Mouse (Mus musculus) heart, embryonic 11.5 days (tissue): ENCODE data around the gene Smarcb1. TPM values are rescaled to one million over a fixed set of nuclear protein-coding genes. Genes with fewer than 3 reads are reported as not detected.
"Not testable (repeated sequence)": the region's sequence is repeated elsewhere in the genome, so short reads cannot be mapped to it uniquely, and the experiment has no call there.

Experiments
- ATAC-seq: fragments of 200-750 bp; cut with Nextera tagmentation; replicated peaks from 2 replicates; pipeline ENCODE4 v1.8.0; 2017; ENCODE audit warnings: moderate library complexity; ENCODE audit not compliant: insufficient number of reproducible peaks, low FRiP score, low TSS enrichment
- H3K27ac ChIP-seq: fragments of 300-500 bp; sonication (generic); 2 replicates; pipeline ENCODE4 v1.5.1; 2014; ENCODE audit warnings: mild to moderate bottlenecking, low read depth, low read length
- H3K27me3 ChIP-seq: fragments of 300-500 bp; sonication (generic); 2 replicates; pipeline ENCODE4 v1.6.1; 2014; ENCODE audit warnings: mild to moderate bottlenecking, low read length, mixed read lengths; ENCODE audit not compliant: control insufficient read depth, insufficient read depth
- H3K36me3 ChIP-seq: fragments of 300-500 bp; sonication (generic); 2 replicates; pipeline ENCODE4 v1.6.1; 2014; ENCODE audit warnings: mild to moderate bottlenecking, low read length, moderate library complexity, mixed read lengths; ENCODE audit not compliant: control insufficient read depth, insufficient read depth
- H3K4me1 ChIP-seq: fragments of 300-500 bp; sonication (generic); 2 replicates; pipeline ENCODE4 v1.6.1; 2014; ENCODE audit warnings: low read length; ENCODE audit not compliant: control insufficient read depth, insufficient read depth
- H3K4me2 ChIP-seq: fragments of 300-500 bp; sonication (generic); 2 replicates; pipeline ENCODE4 v1.6.1; 2014; ENCODE audit warnings: mild to moderate bottlenecking, moderate library complexity
- H3K4me3 ChIP-seq: fragments of 300-500 bp; sonication (generic); 2 replicates; pipeline ENCODE4 v1.5.1; 2014; ENCODE audit warnings: low read depth, low read length
- H3K9ac ChIP-seq: fragments of 300-500 bp; sonication (generic); 2 replicates; pipeline ENCODE4 v1.6.1; 2014; ENCODE audit warnings: mild to moderate bottlenecking, low read depth, low read length, moderate library complexity
- H3K9me3 ChIP-seq: fragments of 300-500 bp; sonication (generic); replicated peaks from 2 replicates; pipeline ENCODE4 v1.6.1; 2016; ENCODE audit warnings: low read length; ENCODE audit not compliant: control insufficient read depth
- WGBS: fragments of 180-500 bp; shearing (Covaris S2); extraction: QIAGEN DNeasy Blood & Tissue Kit; methylation state at CpG from one replicate; pipeline ENCODE4 v1.1.7; 2014; ENCODE audit not compliant: insufficient replicate concordance; 5-methylcytosine and 5-hydroxymethylcytosine counted together
- polyA plus RNA-seq: library from polyadenylated mRNA; unstranded; fragments of >200 nt; fragmentation: Nextera tagmentation; extraction: Ambion mirVana; gene quantifications from 2 replicates; pipeline ENCODE4 v1.2.1, GENCODE M21; 2014

Smarcb1 gene
- polyA plus RNA-seq, 1 experiment from 2014 or later: 139 TPM

DNA sequence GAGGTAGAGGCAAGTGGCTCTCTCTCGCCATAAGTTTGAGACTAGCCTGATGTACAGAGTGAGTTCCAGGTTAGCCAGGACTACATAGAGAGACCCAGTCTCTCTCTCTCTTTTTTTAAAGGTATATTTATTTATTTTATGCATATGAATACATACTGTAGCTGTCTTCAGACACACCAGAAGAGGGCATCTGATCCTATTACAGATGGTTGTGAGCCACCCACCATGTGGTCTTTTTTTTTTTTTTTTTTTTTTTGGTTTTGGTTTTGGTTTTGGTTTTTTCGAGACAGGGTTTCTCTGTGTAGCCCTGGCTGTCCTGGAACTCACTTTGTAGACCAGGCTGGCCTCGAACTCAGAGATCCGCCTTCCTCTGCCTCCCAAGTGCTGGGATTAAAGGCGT is 33.9 kb downstream of the Smarcb1 start:
- not testable (repeated sequence) for H3K27ac ChIP-seq, H3K4me1 ChIP-seq, H3K4me2 ChIP-seq, H3K9ac ChIP-seq, H3K27me3 ChIP-seq, ATAC-seq, H3K36me3 ChIP-seq, H3K4me3 ChIP-seq, H3K9me3 ChIP-seq
- 79% methylated on average over 5 of the region's 5 CpGs for WGBS

DNA sequence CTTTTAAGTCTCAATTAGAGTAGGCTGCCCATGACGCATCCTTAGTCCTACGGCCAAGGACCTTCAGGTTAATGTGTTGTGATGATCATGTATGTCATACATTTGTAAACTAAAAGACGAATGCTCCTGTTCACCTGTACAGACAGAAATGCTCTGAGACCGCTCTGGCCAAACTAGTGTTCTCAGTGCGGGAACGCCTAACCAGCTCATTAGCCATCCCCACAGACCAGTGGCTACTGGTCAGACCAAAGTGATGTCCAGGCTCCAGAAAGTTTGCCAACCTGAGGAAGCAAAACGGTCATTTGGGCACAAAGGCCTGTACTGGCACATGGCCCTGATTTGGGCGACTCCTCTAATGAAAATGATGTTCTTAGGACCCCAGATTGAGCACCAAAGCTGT is 36.7 kb downstream of the Smarcb1 start:
- Histone ChIP-seq H3K36me3 (no peaks in the 10 kb centered on the region), H3K4me2 (no peak overlapping the region), H3K9ac (no peak overlapping the region), H3K4me3 (no peak overlapping the region), H3K27ac (no peak overlapping the region), H3K9me3 (no peaks in the 10 kb centered on the region), H3K27me3 (no peaks in the 10 kb centered on the region), H3K4me1 (peaks cover 8% of the 10 kb centered on the region; the same call in 1 of the 2 replicates)
- WGBS: 86% methylated on average over 8 of the region's 8 CpGs
- ATAC-seq: no peak

DNA sequence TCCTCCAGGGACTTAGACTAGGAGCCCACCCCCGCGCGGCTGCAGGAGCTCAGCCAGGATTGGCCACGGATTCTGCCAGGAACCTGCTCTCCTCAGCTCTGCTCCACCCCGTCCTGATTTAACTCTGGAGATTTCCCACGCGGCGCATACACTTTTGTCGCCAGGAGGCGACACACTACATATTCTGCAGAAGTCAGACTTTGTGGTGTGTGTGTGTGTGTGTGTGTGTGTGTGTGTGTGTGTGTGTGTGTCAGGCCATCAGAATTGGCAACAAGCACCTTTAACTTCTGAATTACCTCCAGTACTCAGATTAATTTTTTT is 38.2 kb downstream of the Smarcb1 start:
- peak overlapping the region; percentile 15; the same call in 1 of the 2 replicates for H3K4me3 ChIP-seq
- H3K27me3 ChIP-seq: no peaks in the 10 kb centered on the region
- H3K27ac ChIP-seq: no peak overlapping the region
- peak overlapping the region; percentile 58; the same call in 1 of the 2 replicates for H3K9ac ChIP-seq
- no peak; the same call in 1 of the 2 replicates for ATAC-seq
- no peaks in the 10 kb centered on the region for H3K36me3 ChIP-seq
- H3K4me2 ChIP-seq: peak overlapping the region; percentile 46
- no peaks in the 10 kb centered on the region for H3K4me1 ChIP-seq
- H3K9me3 ChIP-seq: no peaks in the 10 kb centered on the region
- WGBS: under 1% methylated on average over 10 of the region's 10 CpGs

DNA sequence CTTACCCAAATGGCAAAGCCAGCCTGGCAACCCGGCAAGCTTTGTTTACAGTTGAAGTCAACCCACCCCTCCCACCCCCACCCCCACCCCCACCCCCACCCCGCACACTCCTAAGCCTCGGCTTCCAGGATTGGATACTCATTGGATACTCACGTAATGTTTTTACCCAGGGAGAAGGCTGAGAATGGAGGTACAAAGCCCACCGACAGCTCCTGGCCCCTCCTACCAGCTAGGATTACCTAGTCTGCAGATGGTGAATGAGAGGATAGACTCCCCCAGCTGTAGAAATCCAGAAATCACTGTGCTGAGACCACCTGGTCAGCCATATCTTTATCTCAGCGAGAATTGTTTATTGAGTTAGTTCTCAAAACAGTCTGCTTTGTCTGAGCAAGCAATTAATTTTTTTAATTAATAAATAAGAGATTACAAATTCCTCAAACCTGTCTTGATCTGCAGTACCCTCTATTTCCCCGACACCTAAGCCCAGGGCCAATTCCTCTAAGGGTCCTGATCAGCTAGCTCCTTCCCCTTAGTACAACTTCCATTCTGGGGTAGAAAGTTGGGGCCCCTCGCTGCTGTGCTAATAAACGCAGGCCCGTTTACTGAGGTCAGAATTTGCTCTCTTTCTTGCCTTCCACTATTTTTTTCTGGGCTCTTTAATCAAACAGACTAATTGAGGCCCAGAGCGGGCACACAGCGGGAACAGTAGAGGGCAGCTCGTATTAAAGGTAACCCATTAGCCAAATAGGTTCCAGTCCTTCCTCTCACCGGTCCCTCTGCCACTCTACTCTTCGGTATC is 38.8 kb downstream of the Smarcb1 start:
- no peaks in the 10 kb centered on the region for H3K4me1 ChIP-seq
- peak overlapping the region; percentile 46 for H3K4me2 ChIP-seq
- peak overlapping the region; percentile 15; the same call in 1 of the 2 replicates for H3K4me3 ChIP-seq
- no peak for ATAC-seq
- 4% methylated on average over 14 of the region's 15 CpGs for WGBS
- no peak overlapping the region for H3K27ac ChIP-seq
- no peaks in the 10 kb centered on the region for H3K9me3 ChIP-seq
- H3K27me3 ChIP-seq: no peaks in the 10 kb centered on the region
- H3K36me3 ChIP-seq: no peaks in the 10 kb centered on the region
- peak overlapping the region; percentile 58; the same call in 1 of the 2 replicates for H3K9ac ChIP-seq

DNA sequence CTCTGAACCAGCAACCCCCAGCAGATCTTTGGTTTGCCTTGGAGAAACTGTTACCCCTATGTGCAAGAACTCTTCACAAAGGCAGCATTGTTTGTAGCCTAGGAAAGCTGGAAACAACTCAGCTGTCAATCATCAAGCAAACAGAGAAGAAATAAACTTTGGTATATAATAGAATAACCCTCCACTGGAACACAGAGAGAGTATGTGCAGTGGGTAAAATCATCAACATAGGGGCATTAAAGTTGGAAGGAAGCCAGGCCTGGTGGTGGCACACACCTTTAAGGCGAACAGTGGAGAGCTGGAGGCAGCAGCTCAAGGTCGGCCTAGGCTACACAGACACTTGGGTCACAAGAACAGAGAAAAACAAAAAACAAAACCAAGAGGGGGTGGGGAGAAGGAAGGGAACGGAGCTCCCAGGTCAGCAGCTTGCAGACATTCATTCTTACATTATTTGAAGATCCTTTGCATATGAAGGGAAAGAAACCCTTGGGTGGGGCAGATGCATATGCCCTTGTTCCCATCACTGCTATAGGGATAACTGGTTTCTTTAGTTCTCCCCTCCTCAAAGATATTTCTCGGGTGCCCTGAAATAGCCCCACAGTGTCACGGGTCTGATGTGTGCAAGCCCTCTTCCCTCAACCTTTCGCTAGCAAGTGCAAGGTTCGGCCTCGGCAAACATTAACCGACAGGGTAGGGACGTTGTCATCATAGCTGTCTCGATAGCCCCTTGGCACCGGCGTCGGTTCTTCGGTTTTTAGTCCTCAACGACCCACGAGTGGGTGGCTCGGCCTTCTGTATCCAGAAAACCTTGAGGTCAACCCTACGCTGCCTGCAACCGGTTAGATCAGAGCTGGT is 39.6 kb downstream of the Smarcb1 start:
- Histone ChIP-seq H3K9me3 (no peaks in the 10 kb centered on the region), H3K4me1 (no peaks in the 10 kb centered on the region), H3K27ac (0 out of 2 replicates have a peak overlapping the region, but pooled peaks have one; percentile 29), H3K4me3 (no peak overlapping the region), H3K36me3 (no peaks in the 10 kb centered on the region), H3K4me2 (no peak overlapping the region), H3K9ac (no peak overlapping the region), H3K27me3 (no peaks in the 10 kb centered on the region)
- 19% methylated on average over 20 of the region's 20 CpGs for WGBS
- ATAC-seq: no peak

DNA sequence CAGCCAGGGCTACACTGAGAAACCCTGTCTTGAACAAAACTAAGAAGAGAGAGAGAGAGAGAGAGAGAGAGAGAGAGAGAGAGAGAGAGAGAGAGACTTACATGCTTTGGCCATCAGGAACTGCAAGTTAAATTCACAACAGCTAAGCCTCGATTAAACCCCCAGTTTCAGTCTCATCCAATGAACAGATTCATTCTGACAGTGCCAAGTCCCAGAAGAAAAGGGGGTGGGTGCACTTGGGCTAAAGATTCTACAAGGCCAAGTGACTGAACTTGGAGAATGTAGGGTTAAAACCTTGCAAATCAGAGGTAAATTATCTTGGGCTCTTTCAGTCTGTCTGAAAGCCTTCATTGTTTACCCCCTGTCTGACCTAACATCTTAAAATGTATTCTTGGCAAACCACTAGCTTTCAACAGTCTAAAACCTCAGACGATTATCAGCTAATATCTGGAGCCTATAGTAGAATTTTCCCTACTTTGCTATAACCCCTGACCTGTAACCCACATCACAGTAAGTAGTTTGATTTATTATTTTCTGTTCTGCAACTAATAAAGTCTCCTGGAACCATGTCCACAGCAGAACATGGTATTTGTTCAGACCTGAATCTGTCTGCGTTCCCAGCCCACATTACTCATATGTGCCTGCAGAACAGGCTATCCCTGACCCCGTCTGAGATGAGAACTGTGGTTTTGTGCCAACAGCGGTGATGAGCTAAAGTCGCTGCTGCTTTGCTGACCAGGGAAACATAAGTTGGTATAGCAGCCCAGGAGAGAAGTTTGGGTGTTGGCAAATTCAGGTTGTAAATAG is 40.4 kb downstream of the Smarcb1 start:
- WGBS: 54% methylated on average over 6 of the region's 6 CpGs
- Histone ChIP-seq H3K4me1 (no peaks in the 10 kb centered on the region), H3K9me3 (no peaks in the 10 kb centered on the region), H3K36me3 (no peaks in the 10 kb centered on the region), H3K4me3 (no peak overlapping the region), H3K9ac (no peak overlapping the region), H3K27me3 (no peaks in the 10 kb centered on the region), H3K27ac (0 out of 2 replicates have a peak overlapping the region, but pooled peaks have one; percentile 29), H3K4me2 (no peak overlapping the region)
- ATAC-seq: no peak

DNA sequence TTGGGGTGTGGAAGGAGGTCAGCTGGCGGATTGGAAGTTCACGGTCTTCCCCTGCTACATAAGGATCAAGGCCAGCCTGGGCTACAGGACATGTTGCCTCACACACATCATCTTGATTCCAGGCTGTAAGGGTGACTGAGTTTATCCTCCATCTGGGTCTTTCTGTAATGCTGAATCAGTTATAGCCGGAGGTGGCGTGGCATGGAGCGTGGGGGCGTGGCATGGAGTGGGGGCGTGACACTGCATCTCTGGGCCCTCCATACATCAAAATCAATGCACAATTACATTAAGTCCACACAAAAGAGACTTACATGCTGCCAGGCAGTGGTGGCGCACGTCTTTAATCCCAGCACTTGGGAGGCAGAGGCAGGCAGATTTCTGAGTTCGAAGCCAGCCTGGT is 41.1 kb downstream of the Smarcb1 start:
- Histone ChIP-seq H3K36me3 (no peaks in the 10 kb centered on the region), H3K4me1 (no peaks in the 10 kb centered on the region), H3K4me2 (no peak overlapping the region), H3K4me3 (no peak overlapping the region), H3K27ac (no peak overlapping the region), H3K27me3 (no peaks in the 10 kb centered on the region), H3K9ac (no peak overlapping the region), H3K9me3 (no peaks in the 10 kb centered on the region)
- ATAC-seq: no peak
- 92% methylated on average over 10 of the region's 10 CpGs for WGBS

DNA sequence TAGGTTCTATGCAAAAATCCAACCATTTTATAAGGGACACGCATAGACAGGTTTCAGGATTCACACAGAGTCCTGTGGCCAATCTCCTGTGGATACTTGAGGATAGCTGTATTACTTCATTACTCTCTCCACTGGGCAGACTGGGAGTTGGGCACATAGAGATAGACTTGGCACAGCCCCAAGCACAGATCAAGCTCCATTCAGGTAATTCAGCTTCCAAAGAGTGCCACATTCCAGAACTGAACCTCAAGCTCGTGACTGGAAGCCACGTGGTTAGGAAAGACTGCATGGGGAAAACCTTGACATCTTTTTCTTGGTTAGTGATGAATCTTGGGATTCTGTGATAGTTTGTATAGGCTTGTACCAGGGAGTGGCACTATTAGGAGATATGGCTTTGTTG is 42.6 kb downstream of the Smarcb1 start:
- Histone ChIP-seq H3K9ac (no peak overlapping the region), H3K4me3 (no peak overlapping the region), H3K4me2 (no peak overlapping the region), H3K27ac (no peak overlapping the region), H3K4me1 (peaks cover under 1% of the 10 kb centered on the region; the same call in 1 of the 2 replicates), H3K27me3 (no peaks in the 10 kb centered on the region), H3K36me3 (no peaks in the 10 kb centered on the region), H3K9me3 (no peaks in the 10 kb centered on the region)
- WGBS: 87% methylated on average over 3 of the region's 3 CpGs
- ATAC-seq: no peak
